Mouse (Mus musculus) CD4-positive, CD25-positive, alpha-beta regulatory T cell, adult 4 months (primary cell): Measurements from ENCODE around the gene Tceal9. TPM values are rescaled to one million over a fixed set of nuclear protein-coding genes. Genes with fewer than 3 reads are reported as not detected.
A peak's percentile ranks its signal among the peaks of the same experiment; 100 is the strongest.
"Not testable (repeated sequence)": the region's sequence is repeated elsewhere in the genome, so short reads cannot be mapped to it uniquely, and the experiment has no call there.

Experiments used
- ATAC-seq: one replicate; pipeline ENCODE4 v1.8.0; 2017
- polyA plus RNA-seq, 2 experiments: library from polyadenylated mRNA; unstranded; fragments of 100-300 nt; shearing (Covaris generic); gene quantifications; one replicate each; pipeline ENCODE4 v1.2.1; 2017

The Tceal9 gene
- 10 to 100 TPM; 44.1 to 53.8 TPM for polyA plus RNA-seq

- peak; percentile 92 for ATAC-seq
These were observed at the start of gene Tceal9 for GRCm38 (mm10) chrX:136244574-136245229. TSS of gene Tceal9 (plus strand) at chrX:136245079.

- ATAC-seq, result no peak
These were observed 49.5 kb upstream of the Tceal9 start for GRCm38 (mm10) chrX:136195193-136195944.

GRCm38 (mm10) chrX:136196873-136197272, 48.0 kb upstream of the Tceal9 start:
- no peak for ATAC-seq

- no peak for ATAC-seq
These were observed 41.6 kb upstream of the Tceal9 start for GRCm38 (mm10) chrX:136203257-136203656.

- no peak for ATAC-seq
These were observed 41.2 kb upstream of the Tceal9 start, which contains the start of gene Tceal5 for GRCm38 (mm10) chrX:136203664-136204066. TSS of gene Tceal5 (minus strand) at chrX:136203876.

- no peak for ATAC-seq
These were observed 40.5 kb upstream of the Tceal9 start for GRCm38 (mm10) chrX:136204406-136204805.

- no peak for ATAC-seq
These were observed 31.5 kb upstream of the Tceal9 start for GRCm38 (mm10) chrX:136213396-136213795.

GRCm38 (mm10) chrX:136214729-136215677, 29.9 kb upstream of the Tceal9 start, which contains the start of the genes Tceal7 and Bex1:
TSS of gene Tceal7 (plus strand) at chrX:136214779.
TSS of gene Bex1 (minus strand) at chrX:136215513.
- not testable (repeated sequence) for ATAC-seq

- ATAC-seq, result no peak
These were observed 28.6 kb upstream of the Tceal9 start for GRCm38 (mm10) chrX:136216303-136216702.

GRCm38 (mm10) chrX:136223714-136224113, 21.2 kb upstream of the Tceal9 start:
- no peak for ATAC-seq

GRCm38 (mm10) chrX:136227768-136228167, 17.1 kb upstream of the Tceal9 start:
- no peak for ATAC-seq

- ATAC-seq, result peak; percentile 56
These were observed 6.8 kb upstream of the Tceal9 start for GRCm38 (mm10) chrX:136238118-136238517.

- no peak for ATAC-seq
These were observed 1.7 kb upstream of the Tceal9 start for GRCm38 (mm10) chrX:136243181-136243580.

GRCm38 (mm10) chrX:136245521-136246071, 717 bp downstream of the Tceal9 start:
- peak; percentile 33 for ATAC-seq

GRCm38 (mm10) chrX:136248811-136249210, 3.9 kb downstream of the Tceal9 start:
- no peak for ATAC-seq

GRCm38 (mm10) chrX:136249671-136250070, 4.8 kb downstream of the Tceal9 start:
- no peak for ATAC-seq

- no peak for ATAC-seq
These were observed 7.3 kb downstream of the Tceal9 start for GRCm38 (mm10) chrX:136252023-136252729.

- ATAC-seq, result no peak
These were observed 22.8 kb downstream of the Tceal9 start for GRCm38 (mm10) chrX:136267720-136268119.

GRCm38 (mm10) chrX:136268173-136268572, 23.3 kb downstream of the Tceal9 start:
- ATAC-seq, result no peak

- peak; percentile 94 for ATAC-seq
These were observed 25.0 kb downstream of the Tceal9 start, which contains the start of gene Bex3 for GRCm38 (mm10) chrX:136269743-136270392. TSS of gene Bex3 (plus strand) at chrX:136270253.
